Mouse (Mus musculus): ENCODE results near the gene Phf24. TPM values are rescaled to one million over a fixed set of nuclear protein-coding genes. Genes with fewer than 3 reads are reported as not detected.

Gene Phf24
- 1.5 and 2.8 TPM in 2 replicates for polyA plus RNA-seq (2016; fragmentation: Nextera tagmentation; extraction: Ambion mirVana)

- peaks cover 85% of the 10 kb centered on the region for H3K27me3 ChIP-seq (ENCODE audit: insufficient read depth, poor library complexity, severe bottlenecking)
- H3K27ac ChIP-seq = peak within 1 kb of the TSS; percentile 86
Observed at GRCm38 (mm10) chr4:42916617-42917401, at the start of gene Phf24. Gene Phf24, plus strand, starts transcription at chr4:42916660.

GRCm38 (mm10) chr4:42867390-42867789 lies 49.1 kb upstream of the Phf24 start:
- H3K4me3 ChIP-seq = no peak overlapping the region
- H3K27ac ChIP-seq = peak overlapping the region; percentile 62
- H3K9me3 ChIP-seq = no peaks in the 10 kb centered on the region
- H3K4me1 ChIP-seq = 0 out of 2 replicates have a peak, but pooled peaks cover 3% of the 10 kb centered on the region
- peaks cover 18% of the 10 kb centered on the region; the same call in 1 of the 2 replicates for H3K27me3 ChIP-seq (ENCODE audit: insufficient read depth, poor library complexity, severe bottlenecking)
- DNase-seq (ENCODE audit: low spot score) = peak; percentile 79
- 55% methylated on average over 3 of the region's 3 CpGs for WGBS
- H3K36me3 ChIP-seq = no peaks in the 10 kb centered on the region

More at GRCm38 (mm10) chr4:42916617-42917401, at the start of gene Phf24:
- H3K4me3 ChIP-seq = peak within 1 kb of the TSS; percentile 74
- H3K9me3 ChIP-seq = no peaks in the 10 kb centered on the region
- H3K36me3 ChIP-seq = no peaks in the 10 kb centered on the region
- DNase-seq (ENCODE audit: low spot score) = peak; percentile 76
- H3K4me1 ChIP-seq = peaks cover 14% of the 10 kb centered on the region
- 8% methylated on average over 86 of the region's 90 CpGs for WGBS

- no peak overlapping the region for H3K4me3 ChIP-seq
- no peaks in the 10 kb centered on the region for H3K36me3 ChIP-seq
- H3K27ac ChIP-seq = peak overlapping the region; percentile 62; the same call in 1 of the 2 replicates
- 79% methylated on average over 5 of the region's 5 CpGs for WGBS
- H3K9me3 ChIP-seq = no peaks in the 10 kb centered on the region
- peaks cover 18% of the 10 kb centered on the region; the same call in 1 of the 2 replicates for H3K27me3 ChIP-seq (ENCODE audit: insufficient read depth, poor library complexity, severe bottlenecking)
- DNase-seq (ENCODE audit: low spot score) = no peak
- H3K4me1 ChIP-seq = 0 out of 2 replicates have a peak, but pooled peaks cover 3% of the 10 kb centered on the region
Observed at GRCm38 (mm10) chr4:42868193-42868592, 48.3 kb upstream of the Phf24 start.

GRCm38 (mm10) chr4:42870748-42871147 lies 45.7 kb upstream of the Phf24 start:
- 0 out of 2 replicates have a peak, but pooled peaks cover 3% of the 10 kb centered on the region for H3K4me1 ChIP-seq
- H3K36me3 ChIP-seq = no peaks in the 10 kb centered on the region
- H3K4me3 ChIP-seq = no peak overlapping the region
- H3K27ac ChIP-seq = no peak overlapping the region
- no peaks in the 10 kb centered on the region for H3K9me3 ChIP-seq
- no peak for DNase-seq (ENCODE audit: low spot score)
- peaks cover 24% of the 10 kb centered on the region; the same call in 1 of the 2 replicates for H3K27me3 ChIP-seq (ENCODE audit: insufficient read depth, poor library complexity, severe bottlenecking)
- 73% methylated on average over 5 of the region's 5 CpGs for WGBS

- H3K36me3 ChIP-seq = no peaks in the 10 kb centered on the region
- no peaks in the 10 kb centered on the region for H3K4me1 ChIP-seq
- no peaks in the 10 kb centered on the region for H3K9me3 ChIP-seq
- no peak overlapping the region for H3K27ac ChIP-seq
- H3K27me3 ChIP-seq (ENCODE audit: insufficient read depth, poor library complexity, severe bottlenecking) = peaks cover 20% of the 10 kb centered on the region; the same call in 1 of the 2 replicates
- H3K4me3 ChIP-seq = no peak overlapping the region
- DNase-seq (ENCODE audit: low spot score) = peak; percentile 55
- WGBS = 90% methylated on average over 7 of the region's 7 CpGs
Observed at GRCm38 (mm10) chr4:42872151-42872550, 44.3 kb upstream of the Phf24 start.

- 73% methylated on average over 16 of the region's 16 CpGs for WGBS
- no peaks in the 10 kb centered on the region for H3K4me1 ChIP-seq
- H3K9me3 ChIP-seq = no peaks in the 10 kb centered on the region
Observed at GRCm38 (mm10) chr4:42872746-42873435, 43.6 kb upstream of the Phf24 start.

GRCm38 (mm10) chr4:42874134-42874533 lies 42.3 kb upstream of the Phf24 start, which contains the start of gene Fam205c:
Gene Fam205c, minus strand, starts transcription at chr4:42874234.
- 71% methylated on average over 7 of the region's 7 CpGs for WGBS

More at GRCm38 (mm10) chr4:42872746-42873435, 43.6 kb upstream of the Phf24 start:
- peaks cover 20% of the 10 kb centered on the region; the same call in 1 of the 2 replicates for H3K27me3 ChIP-seq (ENCODE audit: insufficient read depth, poor library complexity, severe bottlenecking)
- H3K36me3 ChIP-seq = no peaks in the 10 kb centered on the region
- H3K27ac ChIP-seq = no peak overlapping the region
- H3K4me3 ChIP-seq = no peak overlapping the region
- peak; percentile 72 for DNase-seq (ENCODE audit: low spot score)

GRCm38 (mm10) chr4:42876586-42877291 lies 39.7 kb upstream of the Phf24 start:
- 0 out of 2 replicates have a peak, but pooled peaks cover 6% of the 10 kb centered on the region for H3K27me3 ChIP-seq (ENCODE audit: insufficient read depth, poor library complexity, severe bottlenecking)
- H3K36me3 ChIP-seq = no peaks in the 10 kb centered on the region
- peaks cover 5% of the 10 kb centered on the region; the same call in 1 of the 2 replicates for H3K4me1 ChIP-seq
- no peak for DNase-seq (ENCODE audit: low spot score)
- 37% methylated on average over 5 of the region's 5 CpGs for WGBS
- H3K27ac ChIP-seq = no peak overlapping the region
- H3K9me3 ChIP-seq = no peaks in the 10 kb centered on the region
- no peak overlapping the region for H3K4me3 ChIP-seq

More at GRCm38 (mm10) chr4:42874134-42874533, 42.3 kb upstream of the Phf24 start, which contains the start of gene Fam205c:
- Histone ChIP-seq H3K4me1 (no peaks in the 10 kb centered on the region), H3K36me3 (no peaks in the 10 kb centered on the region), H3K4me3 (no peak within 1 kb of the TSS), H3K27ac (no peak within 1 kb of the TSS), H3K27me3 (ENCODE audit: insufficient read depth, poor library complexity, severe bottlenecking) (peaks cover 20% of the 10 kb centered on the region; the same call in 1 of the 2 replicates), H3K9me3 (no peaks in the 10 kb centered on the region)
- DNase-seq (ENCODE audit: low spot score) = peak; percentile 46

- Histone ChIP-seq H3K4me3 (no peak overlapping the region), H3K9me3 (no peaks in the 10 kb centered on the region), H3K4me1 (peaks cover 5% of the 10 kb centered on the region; the same call in 1 of the 2 replicates), H3K36me3 (no peaks in the 10 kb centered on the region), H3K27me3 (ENCODE audit: insufficient read depth, poor library complexity, severe bottlenecking) (0 out of 2 replicates have a peak, but pooled peaks cover 6% of the 10 kb centered on the region), H3K27ac (no peak overlapping the region)
- DNase-seq (ENCODE audit: low spot score) = no peak
- WGBS = 75% methylated on average over 2 of the region's 2 CpGs
Observed at GRCm38 (mm10) chr4:42877657-42878056, 38.8 kb upstream of the Phf24 start.

- Histone ChIP-seq H3K9me3 (no peaks in the 10 kb centered on the region), H3K27me3 (ENCODE audit: insufficient read depth, poor library complexity, severe bottlenecking) (0 out of 2 replicates have a peak, but pooled peaks cover 3% of the 10 kb centered on the region), H3K4me3 (no peak overlapping the region), H3K4me1 (peaks cover 5% of the 10 kb centered on the region; the same call in 1 of the 2 replicates), H3K36me3 (no peaks in the 10 kb centered on the region), H3K27ac (peak overlapping the region; percentile 59; the same call in 1 of the 2 replicates)
- WGBS = 56% methylated on average over 16 of the region's 16 CpGs
- peak; percentile 90 for DNase-seq (ENCODE audit: low spot score)
Observed at GRCm38 (mm10) chr4:42879829-42880676, 36.4 kb upstream of the Phf24 start.

- peak overlapping the region; percentile 59; the same call in 1 of the 2 replicates for H3K27ac ChIP-seq
- H3K27me3 ChIP-seq (ENCODE audit: insufficient read depth, poor library complexity, severe bottlenecking) = no peaks in the 10 kb centered on the region
- H3K4me1 ChIP-seq = peaks cover 5% of the 10 kb centered on the region; the same call in 1 of the 2 replicates
- DNase-seq (ENCODE audit: low spot score) = peak; percentile 64
- H3K4me3 ChIP-seq = no peak overlapping the region
- 65% methylated on average over 1 of the region's 1 CpGs for WGBS
- no peaks in the 10 kb centered on the region for H3K36me3 ChIP-seq
- H3K9me3 ChIP-seq = no peaks in the 10 kb centered on the region
Observed at GRCm38 (mm10) chr4:42880677-42880948, 35.8 kb upstream of the Phf24 start.

Measured in heart, embryonic 10.5 days (tissue).